8 mouse cellular contexts compared by ENCODE assay signal in genomic region chr13:51849241-51850033, GRCm38 (mm10). TPM values are rescaled to one million over a fixed set of nuclear protein-coding genes. Genes with fewer than 3 reads are reported as not detected.
DNase-seq lines count a peak whose midpoint lies in the region; ATAC-seq and TF ChIP-seq lines count a peak whose summit lies in the region.

No protein-coding gene starts in this region.

- no peak for TF ChIP-seq CTCF in gastrocnemius, adult 2 months (IDR thresholded peaks at IDR 0.05)

- H3K27ac ChIP-seq in gastrocnemius, adult 2 months: peak overlapping the region; percentile 99
- peak overlapping the region; percentile 88 for H3K27ac ChIP-seq in kidney, embryonic 15.5 days

- peaks cover 73% of the 10 kb centered on the region for H3K4me1 ChIP-seq in kidney, embryonic 15.5 days

- H3K4me2 ChIP-seq in kidney, embryonic 15.5 days: peak overlapping the region; percentile 99

- H3K4me3 ChIP-seq in gastrocnemius, adult 2 months: peak overlapping the region; percentile 99
- peak overlapping the region; percentile 51 for H3K4me3 ChIP-seq in kidney, embryonic 15.5 days (replicated peaks)

- intact Hi-C loops in gastrocnemius, adult 2 months (cut with DNase I): loop anchor here (5.0 kb wide), 2 partner anchors 178 to 228 kb away; no protein-coding TSS in a partner anchor

- H3K9ac ChIP-seq in kidney, embryonic 15.5 days: no peak overlapping the region

- no peaks in the 10 kb centered on the region for H3K9me3 ChIP-seq in kidney, embryonic 15.5 days (replicated peaks)

- no peak for ATAC-seq in CD4-positive, CD25-positive, alpha-beta regulatory T cell, adult 4 months
- 0 out of 2 replicates have a peak, but pooled peaks have one; percentile 1 for ATAC-seq in kidney, embryonic 15.5 days (replicated peaks; ENCODE audit: low FRiP score)
- ATAC-seq in cerebellum, adult (ENCODE audit: insufficient number of reproducible peaks, low FRiP score, low TSS enrichment): no peak

- H3K27me3 ChIP-seq in kidney, embryonic 15.5 days: 0 out of 2 replicates have a peak, but pooled peaks cover 8% of the 10 kb centered on the region

- 5% methylated on average over 25 of the region's 25 CpGs for WGBS in kidney, embryonic 15.5 days

- no peaks in the 10 kb centered on the region for H3K36me3 ChIP-seq in kidney, embryonic 15.5 days

- peak; percentile 56 for DNase-seq in CD4-positive, CD25-positive, alpha-beta regulatory T cell, adult 2 months (ENCODE audit: low read depth, low spot score)
- DNase-seq in adrenal gland, postnatal 14 days: peak; percentile 81
- DNase-seq in gastrocnemius, adult 2 months: peak; percentile 67
- DNase-seq in lung, postnatal 25 days (ENCODE audit: low spot score): peak; percentile 64
- DNase-seq in yolk sac, embryonic 10.5 days (ENCODE audit: low spot score): peak; percentile 93

RNA-seq across cellular contexts. Expression of gene Gadd45g, which starts 3.0 kb away (rescaled TPM):
- polyA plus RNA-seq in CD4-positive, CD25-positive, alpha-beta regulatory T cell, adult 4 months (2017; shearing (Covaris generic)): 10 to 100 TPM; 13.0 to 18.1 TPM
- 51.7 and 63.2 TPM in 2 replicates for total RNA-seq in adrenal gland, postnatal 14 days (2021)
- 100 to 1,000 TPM in 1 of 2 experiments, 10 to 100 TPM in 1; 22.4 to 127 TPM for total RNA-seq in gastrocnemius, adult 2 months (2021)
- polyA plus RNA-seq in kidney, embryonic 15.5 days (2015; fragmentation: Nextera tagmentation; extraction: Ambion mirVana): 40.2 and 42.8 TPM in 2 replicates

RNA-seq across cellular contexts. Expression of gene Sema4d, which starts 55.9 kb away (rescaled TPM):
- polyA plus RNA-seq in CD4-positive, CD25-positive, alpha-beta regulatory T cell, adult 4 months (2017; shearing (Covaris generic)): 100 to 1,000 TPM; 122 to 152 TPM
- total RNA-seq in adrenal gland, postnatal 14 days (2021): 9.5 and 20.0 TPM in 2 replicates
- total RNA-seq in gastrocnemius, adult 2 months (2021): 100 to 1,000 TPM; 110 to 132 TPM
- polyA plus RNA-seq in kidney, embryonic 15.5 days (2015; fragmentation: Nextera tagmentation; extraction: Ambion mirVana): 19.6 and 20.3 TPM in 2 replicates
